Mouse (Mus musculus) erythroblast, embryonic 14.5 days (primary cell): ENCODE data around the gene Gm10553.
"Not testable (repeated sequence)": the region's sequence is repeated elsewhere in the genome, so short reads cannot be mapped to it uniquely, and the experiment has no call there.

Experiments used
- GATA1 ChIP-seq: IDR thresholded peaks from 2 replicates; pipeline ENCODE4 v1.6.1; 2012; ENCODE audit warnings: low read length, inconsistent platforms, mixed read lengths
- TAL1 ChIP-seq: IDR thresholded peaks from 3 replicates; pipeline ENCODE4 v1.6.1; 2012; ENCODE audit warnings: low read length, inconsistent platforms, mixed read lengths

DNA sequence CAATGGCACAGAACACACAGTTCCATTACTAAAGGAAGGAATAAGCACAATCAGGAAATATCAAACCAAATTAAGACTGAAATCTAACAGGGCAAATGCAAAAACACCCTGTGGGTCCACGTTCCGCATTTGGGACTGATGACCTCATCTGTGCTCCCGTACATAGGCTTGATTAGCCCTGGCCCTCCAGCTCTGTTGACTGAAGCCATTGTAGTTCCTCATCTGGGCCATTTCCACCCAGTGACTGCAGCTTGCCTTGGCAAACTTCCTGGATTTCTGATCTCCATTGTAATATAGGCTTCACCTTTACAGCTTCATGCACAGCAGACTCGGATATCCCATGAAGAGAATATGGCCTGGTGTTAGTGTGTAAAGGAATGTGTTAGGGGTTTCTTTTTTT, 21.9 kb downstream of the Gm10553 start:
- TF ChIP-seq TAL1, GATA1: not testable (repeated sequence)
